Mouse (Mus musculus) heart, embryonic 16.5 days (tissue): ENCODE measurements around the gene Prdx2. TPM values are rescaled to one million over a fixed set of nuclear protein-coding genes. Genes with fewer than 3 reads are reported as not detected.

Experiments
- ATAC-seq: fragments of 200-750 bp; cut with Nextera tagmentation; replicated peaks from 2 replicates; pipeline ENCODE4 v1.8.0; 2017; ENCODE audit warnings: moderate number of reproducible peaks; ENCODE audit not compliant: insufficient read depth, low FRiP score; ENCODE audit errors: extremely low read depth
- H3K27ac ChIP-seq: fragments of 300-500 bp; sonication (generic); 2 replicates; pipeline ENCODE4 v1.5.1; 2014; ENCODE audit warnings: mild to moderate bottlenecking, low read length, control low read depth, moderate library complexity
- H3K27me3 ChIP-seq: fragments of 300-500 bp; sonication (generic); 2 replicates; pipeline ENCODE4 v1.6.1; 2014; ENCODE audit warnings: low read length, mixed read lengths; ENCODE audit not compliant: control insufficient read depth, insufficient read depth
- H3K36me3 ChIP-seq: fragments of 300-500 bp; sonication (generic); 2 replicates; pipeline ENCODE4 v1.6.1; 2014; ENCODE audit not compliant: control insufficient read depth, insufficient read depth
- H3K4me1 ChIP-seq: fragments of 300-500 bp; sonication (generic); 2 replicates; pipeline ENCODE4 v1.6.1; 2014; ENCODE audit warnings: low read length, mixed read lengths; ENCODE audit not compliant: control insufficient read depth, insufficient read depth
- H3K4me2 ChIP-seq: fragments of 300-500 bp; sonication (generic); 2 replicates; pipeline ENCODE4 v1.6.1; 2014; ENCODE audit warnings: low read depth, mild to moderate bottlenecking, control low read depth, low read length
- H3K4me3 ChIP-seq: fragments of 300-500 bp; sonication (generic); 2 replicates; pipeline ENCODE4 v1.5.1; 2014; ENCODE audit warnings: mild to moderate bottlenecking, control low read depth, low read length
- H3K9ac ChIP-seq: fragments of 300-500 bp; sonication (generic); 2 replicates; pipeline ENCODE4 v1.6.1; 2014; ENCODE audit warnings: low read length, control low read depth
- H3K9me3 ChIP-seq: fragments of 300-500 bp; sonication (generic); replicated peaks from 2 replicates; pipeline ENCODE4 v1.6.1; 2016; ENCODE audit warnings: low read length; ENCODE audit not compliant: control insufficient read depth
- WGBS: fragments of 180-500 bp; shearing (Covaris S2); extraction: QIAGEN DNeasy Blood & Tissue Kit; methylation state at CpG from one replicate; pipeline ENCODE4 v1.1.7; 2014; 5-methylcytosine and 5-hydroxymethylcytosine counted together
- polyA plus RNA-seq: library from polyadenylated mRNA; unstranded; fragments of >200 nt; fragmentation: Nextera tagmentation; extraction: Ambion mirVana; gene quantifications from 2 replicates; pipeline ENCODE4 v1.2.1, GENCODE M21; 2015

Prdx2 gene
- polyA plus RNA-seq, 1 experiment from 2014 or later = 591 TPM

DNA sequence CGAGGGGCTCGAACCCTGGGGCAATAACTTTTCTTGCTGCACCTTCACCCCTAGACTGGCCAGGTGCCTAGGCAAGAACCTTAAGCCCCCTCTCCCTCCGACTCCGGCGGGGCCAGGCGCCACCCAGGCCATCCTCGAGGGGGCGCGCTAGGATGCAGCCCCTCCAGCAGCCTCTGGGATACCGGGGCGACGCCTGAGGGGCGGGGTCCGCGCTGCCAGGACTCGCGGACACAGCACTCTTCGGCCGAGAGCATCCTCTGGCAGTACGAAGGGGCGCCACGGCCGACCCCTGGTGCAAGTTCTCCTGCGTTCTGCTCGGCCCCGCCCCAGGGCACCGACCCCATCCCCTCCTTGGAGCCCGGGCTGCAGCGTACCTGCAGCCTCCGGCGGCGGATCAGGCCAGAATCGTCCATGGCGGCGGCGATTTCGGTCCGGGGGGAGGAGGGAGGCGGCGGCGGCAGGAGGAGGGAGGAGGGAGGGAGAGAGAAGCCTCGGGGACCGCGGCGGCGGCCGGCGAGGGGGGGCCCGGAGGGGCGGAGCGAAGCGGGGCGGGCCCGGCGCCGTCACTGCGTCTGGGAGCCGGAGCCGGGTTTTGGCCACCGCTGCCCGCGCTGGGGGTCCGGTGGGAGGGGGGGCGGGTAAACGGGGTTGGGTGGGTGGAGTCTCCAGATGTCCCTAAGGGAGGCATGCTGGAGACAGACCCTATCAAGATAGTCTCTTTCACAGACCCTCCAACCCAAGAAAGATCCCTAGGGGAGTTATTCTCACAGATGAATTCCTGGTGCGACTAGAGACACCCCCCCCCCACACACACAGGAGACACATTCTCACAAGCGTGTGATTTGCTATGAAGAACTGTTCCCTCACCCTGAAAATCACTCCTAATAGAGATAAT is 23.5 kb upstream of the Prdx2 start:
- Histone ChIP-seq H3K4me1 (peaks cover 5% of the 10 kb centered on the region), H3K27ac (no peak overlapping the region), H3K9ac (no peak overlapping the region), H3K27me3 (peaks cover 63% of the 10 kb centered on the region), H3K4me3 (peak overlapping the region; percentile 47), H3K4me2 (peak overlapping the region; percentile 70), H3K9me3 (no peaks in the 10 kb centered on the region), H3K36me3 (no peaks in the 10 kb centered on the region)
- no peak for ATAC-seq
- WGBS = 2% methylated on average over 56 of the region's 67 CpGs

DNA sequence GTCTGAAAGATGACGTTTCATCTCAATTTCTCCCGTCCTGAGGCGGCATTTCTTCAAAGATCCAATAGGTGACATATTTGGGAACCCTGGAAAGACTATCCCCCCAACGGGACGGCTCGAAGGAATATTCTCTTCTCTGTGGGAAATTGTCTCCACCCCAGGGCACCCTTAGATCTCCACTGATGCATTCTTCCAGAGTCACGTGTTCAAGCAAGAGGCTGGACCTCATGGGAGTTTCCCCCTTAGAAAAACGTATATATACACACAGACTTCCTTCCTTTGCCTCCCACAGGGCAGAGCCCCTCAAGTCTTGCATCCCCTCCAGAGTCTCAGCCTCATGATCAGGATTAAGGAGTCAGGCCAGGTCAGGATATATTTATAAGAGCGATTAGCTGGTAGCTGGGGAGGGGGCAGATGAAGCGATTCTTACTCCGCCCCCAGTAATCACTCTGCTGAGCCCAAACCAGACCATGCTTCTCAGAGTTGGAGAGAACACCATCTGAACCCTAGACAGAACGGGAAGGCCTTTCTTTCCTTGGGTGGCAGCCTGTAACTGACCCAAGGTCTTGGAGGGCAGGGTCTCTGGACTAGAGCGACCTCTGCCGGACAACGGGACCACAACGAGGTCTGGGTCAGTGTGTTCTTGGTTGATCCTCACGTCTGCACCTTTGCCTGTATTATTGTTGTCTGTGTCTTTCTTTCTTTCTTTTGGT is 22.7 kb upstream of the Prdx2 start, which contains the start of gene Rtbdn:
Gene Rtbdn, plus strand, starts transcription at position 464 of the 713 bp plus-strand sequence.
- H3K9me3 ChIP-seq = no peaks in the 10 kb centered on the region
- peak within 1 kb of the TSS; percentile 70 for H3K4me2 ChIP-seq
- WGBS = 11% methylated on average over 17 of the region's 17 CpGs
- no peak within 1 kb of the TSS for H3K27ac ChIP-seq
- no peak for ATAC-seq
- peak within 1 kb of the TSS; percentile 47 for H3K4me3 ChIP-seq
- peaks cover 65% of the 10 kb centered on the region for H3K27me3 ChIP-seq
- H3K36me3 ChIP-seq = no peaks in the 10 kb centered on the region
- no peak within 1 kb of the TSS for H3K9ac ChIP-seq
- H3K4me1 ChIP-seq = peaks cover 5% of the 10 kb centered on the region

DNA sequence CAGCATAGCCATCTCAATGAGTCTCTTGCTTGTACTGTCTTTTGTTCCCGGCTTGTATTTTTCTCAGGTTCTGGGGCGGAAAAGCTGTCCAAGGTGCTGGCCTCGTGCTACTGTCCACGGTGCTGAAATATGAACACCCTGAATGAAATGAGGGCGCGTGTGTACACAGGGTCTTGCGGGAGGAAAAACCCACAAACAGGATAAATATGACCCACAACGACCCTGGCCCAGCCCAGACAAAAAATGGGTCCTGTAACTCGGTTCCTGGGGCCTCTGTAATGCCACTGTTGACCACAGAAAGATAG is 22.2 kb upstream of the Prdx2 start:
- ATAC-seq = no peak
- H3K9ac ChIP-seq = no peak overlapping the region
- no peak overlapping the region for H3K4me2 ChIP-seq
- no peak overlapping the region for H3K27ac ChIP-seq
- H3K27me3 ChIP-seq = peaks cover 64% of the 10 kb centered on the region
- WGBS = 13% methylated on average over 9 of the region's 9 CpGs
- peaks cover 5% of the 10 kb centered on the region for H3K4me1 ChIP-seq
- no peaks in the 10 kb centered on the region for H3K36me3 ChIP-seq
- H3K9me3 ChIP-seq = no peaks in the 10 kb centered on the region
- H3K4me3 ChIP-seq = no peak overlapping the region

GRCm38 (mm10) chr8:84949753-84950152 is 19.6 kb upstream of the Prdx2 start:
- Histone ChIP-seq H3K27ac (no peak overlapping the region), H3K4me3 (no peak overlapping the region), H3K9ac (no peak overlapping the region), H3K27me3 (peaks cover 52% of the 10 kb centered on the region), H3K9me3 (no peaks in the 10 kb centered on the region), H3K36me3 (no peaks in the 10 kb centered on the region), H3K4me2 (no peak overlapping the region), H3K4me1 (peaks cover 5% of the 10 kb centered on the region)
- WGBS = 17% methylated on average over 12 of the region's 12 CpGs
- ATAC-seq = no peak

DNA sequence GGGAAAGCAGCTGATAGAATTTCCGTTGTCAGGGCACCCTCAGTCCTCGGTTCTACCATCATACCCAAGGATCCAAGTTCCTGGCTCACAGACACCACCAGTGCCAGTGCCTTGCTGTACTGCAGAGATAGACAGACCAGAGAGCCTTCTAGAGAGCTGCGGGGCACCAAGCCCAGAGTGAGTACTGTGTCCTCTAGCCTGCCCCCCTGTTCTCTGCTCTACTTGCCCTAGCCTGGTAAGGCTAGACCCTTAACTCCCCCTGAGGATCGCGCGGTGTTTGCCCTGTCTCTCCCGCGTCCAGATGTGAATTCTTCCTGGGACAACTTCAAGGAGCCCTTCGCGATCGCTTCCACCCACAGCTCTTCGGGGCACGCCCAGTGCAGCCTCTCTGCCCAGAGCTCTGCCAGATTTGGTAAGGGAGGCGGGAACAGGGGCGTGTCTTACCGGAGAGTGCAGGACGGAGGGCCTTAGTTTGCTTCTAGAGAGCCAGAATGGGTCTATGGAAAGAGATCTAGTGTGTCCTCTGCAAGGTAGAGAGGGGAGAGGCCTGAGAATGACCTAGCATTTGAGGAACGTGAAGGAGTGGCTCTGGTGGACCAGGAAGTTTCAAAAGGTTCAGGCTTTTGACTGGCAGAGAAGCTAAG is 16.7 kb upstream of the Prdx2 start:
- Histone ChIP-seq H3K4me3 (peak overlapping the region; percentile 15; the same call in 1 of the 2 replicates), H3K27me3 (peaks cover 29% of the 10 kb centered on the region), H3K36me3 (0 out of 2 replicates have a peak, but pooled peaks cover under 1% of the 10 kb centered on the region), H3K4me1 (no peaks in the 10 kb centered on the region), H3K27ac (no peak overlapping the region), H3K9me3 (no peaks in the 10 kb centered on the region), H3K4me2 (peak overlapping the region; percentile 39), H3K9ac (no peak overlapping the region)
- WGBS = 6% methylated on average over 18 of the region's 18 CpGs
- no peak; the same call in 1 of the 2 replicates for ATAC-seq

DNA sequence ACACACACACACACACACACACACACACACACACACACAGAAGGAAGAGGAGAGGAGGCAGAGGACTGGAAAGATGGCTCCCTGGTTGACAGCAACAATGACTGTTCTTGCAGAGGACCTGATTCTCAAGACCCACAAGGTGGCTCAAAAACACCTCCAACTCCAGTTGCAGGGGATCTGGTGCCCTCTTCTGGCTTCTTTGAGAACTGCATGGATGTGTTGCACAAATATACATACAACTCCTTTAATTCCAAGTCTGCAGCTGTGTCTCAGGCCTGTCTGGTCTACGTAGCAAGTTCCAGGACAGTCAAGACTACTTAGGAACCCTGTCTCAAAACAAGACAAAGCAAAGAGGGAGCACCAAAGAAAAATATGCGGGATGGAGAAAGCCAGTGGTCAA is 12.6 kb upstream of the Prdx2 start:
- ATAC-seq = no peak
- Histone ChIP-seq H3K9me3 (no peaks in the 10 kb centered on the region), H3K36me3 (0 out of 2 replicates have a peak, but pooled peaks cover 5% of the 10 kb centered on the region), H3K4me1 (no peaks in the 10 kb centered on the region), H3K4me3 (no peak overlapping the region), H3K4me2 (no peak overlapping the region), H3K27ac (no peak overlapping the region), H3K9ac (no peak overlapping the region), H3K27me3 (peaks cover 7% of the 10 kb centered on the region; the same call in 1 of the 2 replicates)
- 48% methylated on average over 2 of the region's 2 CpGs for WGBS

DNA sequence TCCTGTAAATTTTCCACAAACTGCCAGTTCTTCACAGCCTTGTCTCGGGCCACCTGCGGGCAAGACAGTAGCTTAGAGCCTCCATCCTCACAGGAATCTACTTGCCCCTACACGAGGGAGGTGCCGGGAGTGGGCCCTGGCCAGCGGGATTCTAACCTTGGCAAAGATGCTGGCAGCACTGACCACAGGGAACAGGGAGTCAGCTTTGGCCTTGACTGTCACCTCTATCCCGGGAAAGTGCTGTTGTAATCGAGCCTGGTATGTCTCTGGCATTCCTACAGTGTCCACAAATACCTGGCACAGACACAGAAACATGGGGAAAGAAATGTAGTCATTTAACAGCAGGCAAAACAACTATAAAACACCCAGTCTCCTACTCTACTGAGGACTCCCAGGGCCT is 9.6 kb upstream of the Prdx2 start:
- H3K36me3 ChIP-seq = 0 out of 2 replicates have a peak, but pooled peaks cover 7% of the 10 kb centered on the region
- no peaks in the 10 kb centered on the region for H3K9me3 ChIP-seq
- H3K4me1 ChIP-seq = peaks cover 1% of the 10 kb centered on the region; the same call in 1 of the 2 replicates
- peak overlapping the region; percentile 45 for H3K27ac ChIP-seq
- no peaks in the 10 kb centered on the region for H3K27me3 ChIP-seq
- ATAC-seq = no peak
- 67% methylated on average over 7 of the region's 7 CpGs for WGBS
- H3K4me2 ChIP-seq = no peak overlapping the region
- H3K4me3 ChIP-seq = no peak overlapping the region
- no peak overlapping the region for H3K9ac ChIP-seq

DNA sequence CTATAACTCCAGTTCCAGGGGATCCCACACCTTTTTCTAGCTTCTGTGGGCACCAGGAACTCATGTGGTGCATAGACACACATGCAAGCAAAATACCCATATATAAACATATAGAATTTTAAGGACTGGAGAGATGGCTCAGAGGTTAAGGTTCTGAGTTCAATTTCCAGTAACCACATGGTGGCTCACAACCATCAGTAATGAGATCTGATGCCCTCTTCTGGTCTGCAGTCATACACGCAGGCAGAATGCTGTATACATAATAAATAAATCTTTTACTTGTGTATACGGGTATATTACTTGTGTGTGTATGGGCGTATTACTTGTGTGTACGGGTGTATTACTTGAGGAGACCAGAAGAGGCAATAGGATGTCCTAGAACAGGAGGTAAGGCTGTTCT is 5.4 kb upstream of the Prdx2 start:
- Histone ChIP-seq H3K27ac (no peak overlapping the region), H3K4me3 (no peak overlapping the region), H3K36me3 (0 out of 2 replicates have a peak, but pooled peaks cover 3% of the 10 kb centered on the region), H3K9me3 (no peaks in the 10 kb centered on the region), H3K27me3 (no peaks in the 10 kb centered on the region), H3K9ac (no peak overlapping the region), H3K4me1 (peaks cover 22% of the 10 kb centered on the region), H3K4me2 (no peak overlapping the region)
- WGBS = 85% methylated on average over 4 of the region's 4 CpGs
- no peak for ATAC-seq
